Mouse (Mus musculus) hindbrain, embryonic 14.5 days (tissue): ENCODE measurements around the gene Srprb. TPM values are rescaled to one million over a fixed set of nuclear protein-coding genes. Genes with fewer than 3 reads are reported as not detected.
A peak's percentile ranks its signal among the peaks of the same experiment; 100 is the strongest.

Source experiments
- ATAC-seq: fragments of 200-750 bp; cut with Nextera tagmentation; 2 replicates; pipeline ENCODE4 v1.8.0; 2017; ENCODE audit warnings: moderate number of reproducible peaks, mild to moderate bottlenecking, moderate TSS enrichment, moderate library complexity; ENCODE audit not compliant: low FRiP score
- DNase-seq: peaks from one replicate; pipeline ENCODE4 v3.0.0-alpha.2; 2015; ENCODE audit warnings: low spot score
- H3K27ac ChIP-seq: fragments of 300-500 bp; sonication (generic); 2 replicates; pipeline ENCODE4 v1.5.1; 2014; ENCODE audit warnings: mild to moderate bottlenecking, moderate library complexity
- H3K27me3 ChIP-seq: fragments of 300-500 bp; sonication (generic); 2 replicates; pipeline ENCODE4 v1.6.1; 2014; ENCODE audit warnings: mild to moderate bottlenecking, low read length, mixed read lengths; ENCODE audit not compliant: control insufficient read depth, insufficient read depth
- H3K36me3 ChIP-seq: fragments of 300-500 bp; sonication (generic); replicated peaks from 2 replicates; pipeline ENCODE4 v1.6.1; 2014; ENCODE audit not compliant: control insufficient read depth, insufficient read depth
- H3K4me1 ChIP-seq: fragments of 300-500 bp; sonication (generic); replicated peaks from 2 replicates; pipeline ENCODE4 v1.6.1; 2014; ENCODE audit warnings: antibody characterized with exemption, low read length, mixed read lengths; ENCODE audit not compliant: control insufficient read depth, insufficient read depth
- H3K4me2 ChIP-seq: fragments of 300-500 bp; sonication (generic); replicated peaks from 2 replicates; pipeline ENCODE4 v1.6.1; 2014; ENCODE audit warnings: mild to moderate bottlenecking, moderate library complexity
- H3K4me3 ChIP-seq: fragments of 300-500 bp; sonication (generic); replicated peaks from 2 replicates; pipeline ENCODE4 v1.5.1; 2014; ENCODE audit warnings: mild to moderate bottlenecking, low read length
- H3K9ac ChIP-seq: fragments of 300-500 bp; sonication (generic); 2 replicates; pipeline ENCODE4 v1.6.1; 2014
- H3K9me3 ChIP-seq: fragments of 300-500 bp; sonication (generic); 2 replicates; pipeline ENCODE4 v1.6.1; 2016; ENCODE audit warnings: low read length; ENCODE audit not compliant: control insufficient read depth
- WGBS: fragments of 180-500 bp; shearing (Covaris S2); extraction: QIAGEN DNeasy Blood & Tissue Kit; methylation state at CpG from one replicate; pipeline ENCODE4 v1.1.7; 2014; 5-methylcytosine and 5-hydroxymethylcytosine counted together
- polyA plus RNA-seq: library from polyadenylated mRNA; unstranded; fragments of >200 nt; fragmentation: Nextera tagmentation; extraction: Ambion mirVana; gene quantifications from 2 replicates; pipeline ENCODE4 v1.2.1, GENCODE M21; 2014

Gene Srprb
- polyA plus RNA-seq, 1 experiment from 2014 or later: 54.1 TPM

DNA sequence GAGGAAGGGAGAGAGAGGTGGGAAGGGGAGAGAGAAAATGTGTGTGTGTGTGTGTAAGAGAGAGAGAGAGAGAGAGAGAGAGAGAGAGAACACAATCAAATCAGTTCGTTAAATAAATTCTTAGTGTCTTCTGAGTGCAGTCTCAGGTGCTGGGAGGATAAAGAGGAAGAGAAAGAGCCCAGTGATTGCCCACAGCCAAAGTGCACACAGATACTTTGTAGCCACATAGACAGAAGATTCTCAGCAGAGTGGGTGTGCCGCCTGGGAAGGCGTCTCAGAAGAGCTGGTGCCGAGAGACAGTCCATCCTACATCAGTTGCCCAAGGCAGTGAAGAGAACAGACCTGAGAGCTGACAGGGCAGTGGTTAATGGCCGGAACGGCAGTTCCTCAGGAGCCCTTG lies 12.3 kb upstream of the Srprb start:
- H3K4me1 ChIP-seq: no peaks in the 10 kb centered on the region
- no peaks in the 10 kb centered on the region for H3K27me3 ChIP-seq
- ATAC-seq (no peak), DNase-seq (no peak)
- no peaks in the 10 kb centered on the region for H3K9me3 ChIP-seq
- H3K4me2 ChIP-seq: no peak overlapping the region
- 88% methylated on average over 6 of the region's 6 CpGs for WGBS
- no peaks in the 10 kb centered on the region for H3K36me3 ChIP-seq
- no peak overlapping the region for H3K4me3 ChIP-seq
- H3K27ac ChIP-seq: no peak overlapping the region
- no peak overlapping the region for H3K9ac ChIP-seq

GRCm38 (mm10) chr9:103213631-103214030 lies 11.7 kb upstream of the Srprb start:
- H3K36me3 ChIP-seq: no peaks in the 10 kb centered on the region
- DNase-seq (no peak), ATAC-seq (no peak)
- H3K4me3 ChIP-seq: no peak overlapping the region
- H3K27me3 ChIP-seq: no peaks in the 10 kb centered on the region
- 58% methylated on average over 2 of the region's 2 CpGs for WGBS
- no peaks in the 10 kb centered on the region for H3K9me3 ChIP-seq
- no peak overlapping the region for H3K27ac ChIP-seq
- H3K4me2 ChIP-seq: no peak overlapping the region
- H3K4me1 ChIP-seq: no peaks in the 10 kb centered on the region
- H3K9ac ChIP-seq: no peak overlapping the region

GRCm38 (mm10) chr9:103212654-103213420 lies 10.9 kb upstream of the Srprb start:
- Histone ChIP-seq H3K27ac (no peak overlapping the region), H3K9ac (no peak overlapping the region), H3K9me3 (no peaks in the 10 kb centered on the region), H3K4me3 (no peak overlapping the region), H3K27me3 (no peaks in the 10 kb centered on the region), H3K4me2 (0 out of 2 replicates have a peak overlapping the region, but pooled peaks have one; percentile 4), H3K4me1 (no peaks in the 10 kb centered on the region), H3K36me3 (no peaks in the 10 kb centered on the region)
- DNase-seq (no peak), ATAC-seq (no peak)
- 77% methylated on average over 28 of the region's 28 CpGs for WGBS

GRCm38 (mm10) chr9:103208802-103209423 lies 7.0 kb upstream of the Srprb start:
- Histone ChIP-seq H3K27ac (no peak overlapping the region), H3K9me3 (no peaks in the 10 kb centered on the region), H3K4me1 (no peaks in the 10 kb centered on the region), H3K9ac (no peak overlapping the region), H3K27me3 (no peaks in the 10 kb centered on the region), H3K4me3 (no peak overlapping the region), H3K4me2 (no peak overlapping the region), H3K36me3 (no peaks in the 10 kb centered on the region)
- peak; percentile 70; the same call in 1 of the 2 replicates for ATAC-seq
- no peak for DNase-seq
- 44% methylated on average over 6 of the region's 6 CpGs for WGBS

- Histone ChIP-seq H3K4me3 (0 out of 2 replicates have a peak overlapping the region, but pooled peaks have one; percentile 0), H3K27ac (no peak overlapping the region), H3K36me3 (no peaks in the 10 kb centered on the region), H3K27me3 (no peaks in the 10 kb centered on the region), H3K4me2 (peak overlapping the region; percentile 47), H3K9me3 (no peaks in the 10 kb centered on the region), H3K4me1 (no peaks in the 10 kb centered on the region), H3K9ac (no peak overlapping the region)
- 10% methylated on average over 16 of the region's 16 CpGs for WGBS
- DNase-seq: peak; percentile 71
- ATAC-seq: peak; percentile 88
Observed at GRCm38 (mm10) chr9:103207846-103208245, 5.9 kb upstream of the Srprb start.

DNA sequence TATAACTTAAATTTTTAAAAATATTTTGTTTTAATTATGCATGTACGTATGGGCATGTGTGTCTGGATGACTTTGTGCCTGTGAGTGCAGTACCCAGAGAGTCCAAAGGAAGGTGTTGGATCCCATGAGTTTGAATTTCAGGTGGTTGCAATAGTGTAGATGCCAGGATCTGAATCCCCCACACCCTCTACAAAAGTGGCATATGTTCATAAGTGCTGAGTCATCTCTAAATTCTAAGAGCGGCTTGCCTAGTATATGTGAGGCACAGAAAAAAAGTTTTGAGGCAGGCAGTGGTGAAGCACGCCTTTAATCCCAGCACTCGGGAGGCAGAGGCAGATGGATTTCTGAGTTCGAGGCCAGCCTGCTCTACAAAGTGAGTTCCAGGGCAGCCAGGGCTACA lies 3.8 kb upstream of the Srprb start:
- no peaks in the 10 kb centered on the region for H3K9me3 ChIP-seq
- no peak overlapping the region for H3K4me2 ChIP-seq
- no peak overlapping the region for H3K27ac ChIP-seq
- peaks cover 4% of the 10 kb centered on the region; the same call in 1 of the 2 replicates for H3K4me1 ChIP-seq
- ATAC-seq (no peak), DNase-seq (no peak)
- no peaks in the 10 kb centered on the region for H3K27me3 ChIP-seq
- no peak overlapping the region for H3K4me3 ChIP-seq
- no peak overlapping the region for H3K9ac ChIP-seq
- no peaks in the 10 kb centered on the region for H3K36me3 ChIP-seq
- WGBS: 93% methylated on average over 5 of the region's 5 CpGs

GRCm38 (mm10) chr9:103188416-103188815 lies 13.5 kb downstream of the Srprb start:
- H3K4me2 ChIP-seq: no peak overlapping the region
- no peak overlapping the region for H3K9ac ChIP-seq
- no peak for ATAC-seq
- no peak overlapping the region for H3K27ac ChIP-seq
- DNase-seq: no peak
- H3K36me3 ChIP-seq: peaks cover 63% of the 10 kb centered on the region
- no peaks in the 10 kb centered on the region for H3K27me3 ChIP-seq
- H3K4me3 ChIP-seq: no peak overlapping the region
- no peaks in the 10 kb centered on the region for H3K9me3 ChIP-seq
- H3K4me1 ChIP-seq: no peaks in the 10 kb centered on the region
- 72% methylated on average over 4 of the region's 4 CpGs for WGBS

GRCm38 (mm10) chr9:103186747-103187146 lies 15.2 kb downstream of the Srprb start:
- Histone ChIP-seq H3K27me3 (no peaks in the 10 kb centered on the region), H3K9me3 (no peaks in the 10 kb centered on the region), H3K4me3 (no peak overlapping the region), H3K36me3 (peaks cover 65% of the 10 kb centered on the region), H3K4me2 (no peak overlapping the region), H3K4me1 (no peaks in the 10 kb centered on the region), H3K9ac (no peak overlapping the region), H3K27ac (no peak overlapping the region)
- ATAC-seq: no peak
- DNase-seq: no peak
- WGBS: 73% methylated on average over 9 of the region's 9 CpGs

- Histone ChIP-seq H3K27ac (no peak overlapping the region), H3K9me3 (no peaks in the 10 kb centered on the region), H3K4me2 (no peak overlapping the region), H3K4me3 (no peak overlapping the region), H3K9ac (no peak overlapping the region), H3K27me3 (no peaks in the 10 kb centered on the region), H3K4me1 (no peaks in the 10 kb centered on the region), H3K36me3 (peaks cover 60% of the 10 kb centered on the region)
- ATAC-seq: no peak
- no peak for DNase-seq
- WGBS: 91% methylated on average over 8 of the region's 8 CpGs
Observed at GRCm38 (mm10) chr9:103185946-103186345, 16.0 kb downstream of the Srprb start.
